Mouse (Mus musculus): ENCODE measurements around the gene Trp53bp2. TPM values are rescaled to one million over a fixed set of nuclear protein-coding genes. Genes with fewer than 3 reads are reported as not detected.

Gene Trp53bp2
- polyA plus RNA-seq (2014; fragmentation: Illumina TruSeq; extraction: RNeasy Lipid Tissue Mini Kit (QIAGEN cat#74804); ENCODE audit: low read depth, low replicate concordance): 7.8 TPM

DNA sequence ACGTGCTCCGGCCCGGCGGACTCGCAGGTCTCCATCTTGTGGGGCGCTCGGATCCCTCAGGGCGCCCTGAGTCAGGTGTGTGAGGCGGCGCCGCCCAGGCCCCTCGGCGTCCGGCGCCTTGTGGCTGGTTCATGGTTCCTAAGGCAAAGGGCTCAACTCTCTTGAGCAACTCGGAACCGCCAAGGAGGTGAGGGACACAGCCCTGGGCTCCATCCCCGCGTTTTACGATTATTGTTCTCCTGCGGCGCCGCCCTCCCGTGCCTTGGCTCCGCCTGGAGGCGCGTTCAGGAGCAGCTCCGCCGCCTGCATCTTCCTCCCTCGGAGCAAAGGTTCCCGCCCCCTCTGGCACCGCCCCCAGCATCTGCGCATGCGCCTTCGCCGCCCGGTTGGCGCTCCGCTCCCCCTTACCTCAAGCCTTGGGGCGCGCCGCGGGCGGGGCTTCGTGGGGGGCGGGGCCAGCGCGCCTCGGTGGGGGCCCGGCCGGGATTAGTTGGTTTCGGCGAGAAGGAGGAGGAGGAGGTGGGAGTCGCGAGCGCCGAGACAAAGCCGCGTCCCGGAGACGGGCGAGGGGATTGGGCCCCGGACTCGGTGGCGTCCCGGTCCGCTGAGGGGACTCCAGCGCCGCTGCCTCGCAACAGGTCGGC is at the start of gene Trp53bp2:
Gene Trp53bp2, plus strand, starts transcription at position 489 of the 644 bp plus-strand sequence.

Other genes starting within 250 kb of the Trp53bp2 start
- not detected for gene Vmn1r1, start 244.7 kb upstream of the Trp53bp2 start, polyA plus RNA-seq (2014; fragmentation: Illumina TruSeq; extraction: RNeasy Lipid Tissue Mini Kit (QIAGEN cat#74804); ENCODE audit: low read depth, low replicate concordance)
- 291 TPM for gene Degs1, start 126.4 kb upstream of the Trp53bp2 start, polyA plus RNA-seq (2014; fragmentation: Illumina TruSeq; extraction: RNeasy Lipid Tissue Mini Kit (QIAGEN cat#74804); ENCODE audit: low read depth, low replicate concordance)
- 41.5 TPM for gene Fbxo28, start 67.5 kb upstream of the Trp53bp2 start, polyA plus RNA-seq (2014; fragmentation: Illumina TruSeq; extraction: RNeasy Lipid Tissue Mini Kit (QIAGEN cat#74804); ENCODE audit: low read depth, low replicate concordance)
- gene Capn2, start 108.4 kb downstream of the Trp53bp2 start, polyA plus RNA-seq (2014; fragmentation: Illumina TruSeq; extraction: RNeasy Lipid Tissue Mini Kit (QIAGEN cat#74804); ENCODE audit: low read depth, low replicate concordance): 76.3 TPM
- gene Capn8, start 155.8 kb downstream of the Trp53bp2 start, polyA plus RNA-seq (2014; fragmentation: Illumina TruSeq; extraction: RNeasy Lipid Tissue Mini Kit (QIAGEN cat#74804); ENCODE audit: low read depth, low replicate concordance): not detected

Data from adrenal gland, adult 10 weeks (tissue).